Mouse (Mus musculus): ENCODE measurements at regions not wholly inside any gene's neighbourhood (a gene's known extent, or its start where the extent isn't known, plus 50 kb on each side); places are given as distances from the start of the nearest gene placed in this dataset.

GRCm38 (mm10) chr2:74199550-74199949 lies 288.4 kb upstream of the Atp5g3 start:
- DNase-seq (ENCODE audit: low spot score in 2 of 2), result no peak

DNA sequence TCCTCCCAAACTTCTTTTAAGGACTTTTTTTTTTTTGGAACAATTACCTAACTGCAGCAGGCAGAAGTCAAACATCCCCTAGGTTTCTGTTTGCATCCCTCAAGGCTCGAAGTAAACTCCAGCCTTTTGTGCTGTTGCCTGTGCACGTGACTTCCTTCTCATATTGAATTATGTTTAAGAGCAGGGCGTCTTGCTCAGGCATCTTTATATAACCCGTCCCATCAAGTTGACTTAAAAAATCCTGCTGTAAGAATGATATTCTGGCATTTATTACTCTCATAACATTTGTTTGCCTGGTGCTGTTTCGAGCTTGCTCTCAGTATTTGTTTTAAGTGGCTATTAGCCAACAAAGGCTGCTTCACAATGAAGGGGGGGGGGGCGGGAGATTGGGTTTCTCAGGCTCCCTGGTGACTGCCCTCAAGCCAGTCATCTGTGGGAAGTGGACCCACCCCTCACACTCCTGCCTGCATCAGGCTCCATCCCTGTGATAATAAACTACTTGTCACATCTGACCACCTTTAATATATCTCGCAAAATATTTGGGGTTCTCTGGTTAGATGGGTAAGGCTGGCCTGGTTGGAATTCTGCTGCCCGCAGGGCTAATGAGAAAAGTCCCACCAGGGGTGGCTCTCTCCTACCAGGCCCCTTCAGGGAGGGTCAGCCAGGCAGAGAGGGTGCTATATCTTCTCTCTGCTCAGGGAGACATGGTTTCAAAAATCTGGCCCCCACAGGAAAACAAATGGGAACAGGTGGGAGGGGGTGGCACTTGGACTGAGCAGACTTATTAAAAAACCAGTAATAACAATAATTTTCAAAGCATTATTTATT lies 277.1 kb upstream of the Atp5g3 start:
- no peak for DNase-seq (ENCODE audit: low spot score in 2 of 2)

GRCm38 (mm10) chr2:74178106-74178505 lies 267.0 kb upstream of the Atp5g3 start:
- no peak for DNase-seq (ENCODE audit: low spot score in 2 of 2)

DNA sequence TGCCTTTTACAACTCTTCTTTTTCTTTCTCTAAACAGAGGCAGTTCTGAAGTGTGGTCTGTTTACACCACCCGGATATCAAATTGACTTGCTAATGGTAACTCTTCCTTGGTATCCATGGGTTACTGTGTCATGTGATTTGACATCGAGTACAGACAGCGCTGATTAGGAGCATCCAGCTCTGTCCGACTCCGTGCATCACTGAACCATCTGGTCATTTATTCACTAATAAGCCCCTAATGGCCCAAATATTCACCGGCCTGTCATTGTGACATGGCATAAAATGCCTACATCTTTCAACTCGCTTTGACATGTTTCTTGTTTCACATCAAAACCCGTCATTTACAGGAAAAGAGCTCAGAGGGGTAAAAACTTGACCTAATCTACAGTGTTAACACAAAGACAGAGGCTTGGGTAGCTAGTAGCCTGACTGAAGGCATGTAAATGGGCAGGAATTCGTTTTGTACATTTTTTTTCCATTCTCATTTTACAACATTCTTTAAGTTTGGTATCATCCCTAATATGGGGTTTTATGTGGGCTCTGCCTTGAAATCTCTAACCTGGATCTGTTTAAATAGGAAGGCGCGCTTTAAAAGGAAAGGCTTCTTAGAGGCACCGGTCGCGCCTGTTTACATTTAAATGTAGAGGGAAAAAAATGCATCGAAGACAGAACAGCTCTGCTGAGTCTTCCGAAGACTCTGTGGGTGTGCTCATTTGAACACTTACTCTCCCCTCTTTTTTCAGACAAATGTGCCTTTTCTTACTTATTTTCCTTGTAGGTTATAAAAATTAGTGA lies 257.8 kb upstream of the Atp5g3 start:
- no peak for DNase-seq (ENCODE audit: low spot score in 2 of 2)

- DNase-seq (ENCODE audit: low spot score in 2 of 2), result no peak
Observed at GRCm38 (mm10) chr2:74168307-74168706, 257.2 kb upstream of the Atp5g3 start.

- DNase-seq (ENCODE audit: low spot score in 2 of 2), result no peak
Observed at GRCm38 (mm10) chr2:74154062-74154461, 242.9 kb upstream of the Atp5g3 start.

DNA sequence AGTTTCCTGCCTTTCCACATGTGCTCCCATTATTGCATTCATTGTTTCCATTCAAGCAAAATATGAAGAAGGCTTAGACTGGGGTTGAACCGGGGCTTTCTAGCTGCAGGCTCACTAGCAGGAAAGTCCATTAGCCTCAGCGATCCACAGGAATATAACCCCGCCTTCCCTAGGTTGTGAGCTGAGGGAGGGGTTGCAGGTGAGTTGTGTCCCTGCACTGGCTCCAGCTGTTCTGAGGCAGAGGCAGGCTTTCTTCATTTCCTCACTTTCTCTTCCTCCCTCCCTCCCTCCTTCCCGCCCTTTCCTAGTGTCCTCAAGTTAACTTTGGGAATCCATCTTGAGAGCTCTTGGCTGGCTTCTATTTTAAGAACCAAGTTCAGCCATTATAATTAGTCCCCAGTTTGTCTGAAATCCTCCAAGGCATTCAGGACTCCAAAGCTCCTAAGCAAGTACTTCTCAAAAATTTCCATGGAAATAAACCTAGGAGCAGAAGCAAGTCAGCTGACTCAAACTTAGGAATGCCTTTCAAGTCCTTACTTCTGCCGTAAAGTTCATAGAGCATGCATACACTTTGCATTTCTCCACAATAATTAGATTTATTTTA lies 242.2 kb upstream of the Atp5g3 start:
- no peak for DNase-seq (ENCODE audit: low spot score in 2 of 2)

GRCm38 (mm10) chr2:74152534-74153246 lies 241.6 kb upstream of the Atp5g3 start:
- no peak for DNase-seq (ENCODE audit: low spot score in 2 of 2)

GRCm38 (mm10) chr2:74147193-74147592 lies 236.1 kb upstream of the Atp5g3 start:
- DNase-seq (ENCODE audit: low spot score in 2 of 2), result no peak

DNA sequence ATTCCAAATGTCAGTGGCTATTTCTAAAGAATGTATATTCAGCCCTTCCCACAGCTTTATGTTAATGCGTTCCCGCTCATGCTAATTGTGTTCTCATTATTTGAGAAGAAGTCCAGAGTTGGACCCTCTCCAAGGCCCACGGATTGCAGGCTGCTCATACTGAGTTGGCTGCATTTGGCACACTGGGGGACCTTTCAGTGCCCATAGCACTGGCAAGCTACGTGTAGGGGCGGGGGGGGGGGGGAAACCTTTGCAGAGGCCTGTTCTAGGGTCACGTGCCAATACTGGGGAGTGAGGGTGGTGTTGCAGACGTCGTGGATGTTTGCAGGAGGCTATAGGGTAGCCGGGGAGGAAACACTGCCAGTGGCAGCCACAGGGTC lies 225.5 kb upstream of the Atp5g3 start:
- DNase-seq (ENCODE audit: low spot score in 2 of 2), result no peak

DNA sequence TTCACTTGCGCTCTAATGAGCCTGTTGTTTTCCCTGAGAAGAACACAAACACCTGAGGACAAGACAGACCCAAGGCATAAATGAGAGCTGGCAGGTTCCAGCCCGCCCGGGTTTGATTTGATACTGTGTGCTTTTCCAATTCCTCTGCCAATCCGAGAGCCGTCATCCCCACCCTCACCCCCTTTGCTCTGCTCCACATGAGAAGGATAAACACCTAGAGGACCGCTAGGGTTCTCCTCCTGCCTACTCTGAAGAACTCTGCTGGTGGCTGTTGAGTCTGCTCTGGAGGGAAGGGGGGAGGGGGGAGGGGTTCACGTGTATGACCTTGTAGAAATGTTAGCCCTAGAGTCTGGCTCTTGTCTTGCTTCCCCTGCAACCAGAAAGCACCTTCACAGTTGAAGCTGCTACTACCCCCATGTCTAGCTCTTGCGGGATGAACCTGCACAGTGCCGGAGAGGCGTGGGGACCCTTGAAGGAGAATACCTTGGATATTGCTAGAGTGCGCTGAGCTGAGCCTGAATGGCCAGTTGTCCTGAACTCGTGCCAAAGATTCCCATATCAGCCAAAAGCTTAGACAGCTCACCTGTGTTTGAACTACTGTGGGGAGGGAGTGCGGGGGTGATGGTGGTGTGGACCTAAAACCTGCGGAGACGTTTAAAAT lies 225.0 kb upstream of the Atp5g3 start:
- DNase-seq (ENCODE audit: low spot score in 2 of 2), result no peak

- DNase-seq (ENCODE audit: low spot score in 2 of 2), result no peak
Observed at GRCm38 (mm10) chr2:74130141-74130588, 219.0 kb upstream of the Atp5g3 start.

DNA sequence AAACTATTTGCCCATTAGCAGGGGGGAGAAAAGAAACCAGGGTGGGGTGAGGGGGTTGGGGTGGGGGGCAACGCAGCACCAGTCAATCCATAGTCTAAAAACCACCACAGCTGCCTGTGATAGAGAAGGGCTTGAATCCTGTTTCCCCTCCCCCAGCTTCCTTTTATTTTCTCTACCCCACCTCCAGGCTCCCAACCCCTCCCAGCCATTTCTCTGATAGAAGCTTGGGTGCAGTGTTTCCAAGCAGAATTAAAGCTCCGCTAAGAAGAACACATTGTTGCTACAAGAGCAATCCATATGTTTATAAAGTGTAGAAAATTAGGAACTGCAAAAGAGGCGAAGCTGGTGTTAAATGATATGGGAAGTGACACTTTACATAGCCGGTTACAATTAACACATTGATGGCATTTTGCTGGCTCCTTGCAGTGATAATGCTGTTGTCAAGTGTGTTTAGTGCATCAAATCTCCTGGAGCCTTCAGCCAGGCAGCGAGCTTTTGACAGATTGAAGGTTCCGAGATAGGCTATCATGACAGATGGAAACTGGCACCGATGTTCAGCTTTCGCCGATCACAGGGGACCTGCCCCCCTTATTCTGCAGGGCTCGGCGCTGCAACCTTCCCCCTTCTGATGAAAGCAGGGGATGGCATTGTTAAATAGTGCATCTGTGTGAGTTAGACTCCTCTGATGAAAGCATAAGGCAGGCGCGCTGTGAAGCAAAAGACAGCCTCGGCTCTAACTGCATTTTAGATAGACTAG lies 217.8 kb upstream of the Atp5g3 start:
- DNase-seq (ENCODE audit: low spot score in 2 of 2), result no peak

- no peak for DNase-seq (ENCODE audit: low spot score in 2 of 2)
Observed at GRCm38 (mm10) chr2:74127136-74127535, 216.0 kb upstream of the Atp5g3 start.

DNA sequence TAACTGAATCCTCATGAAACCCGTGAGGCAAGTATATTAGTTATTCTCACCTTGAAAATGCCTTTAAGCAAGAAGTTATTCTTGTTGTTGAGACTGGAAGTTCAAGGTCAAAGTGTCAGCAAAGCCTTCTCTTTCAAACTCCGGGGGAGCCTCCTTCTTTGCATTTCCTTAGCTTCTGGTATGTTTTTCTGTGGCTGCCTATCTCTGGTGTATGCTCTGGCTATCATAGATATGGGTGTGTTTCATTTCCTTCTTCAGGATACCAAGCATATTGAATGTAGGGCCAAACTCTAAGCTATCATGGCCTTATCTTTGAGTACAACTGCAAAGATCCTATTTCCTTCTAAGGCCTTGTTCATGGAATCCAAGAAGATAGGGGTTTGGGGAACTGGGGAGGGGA lies 213.1 kb upstream of the Atp5g3 start:
- no peak for DNase-seq (ENCODE audit: low spot score in 2 of 2)

GRCm38 (mm10) chr2:74123360-74124074 lies 212.4 kb upstream of the Atp5g3 start:
- DNase-seq (ENCODE audit: low spot score in 2 of 2), result no peak

- no peak for DNase-seq (ENCODE audit: low spot score in 2 of 2)
Observed at GRCm38 (mm10) chr2:74122937-74123336, 211.8 kb upstream of the Atp5g3 start.

DNA sequence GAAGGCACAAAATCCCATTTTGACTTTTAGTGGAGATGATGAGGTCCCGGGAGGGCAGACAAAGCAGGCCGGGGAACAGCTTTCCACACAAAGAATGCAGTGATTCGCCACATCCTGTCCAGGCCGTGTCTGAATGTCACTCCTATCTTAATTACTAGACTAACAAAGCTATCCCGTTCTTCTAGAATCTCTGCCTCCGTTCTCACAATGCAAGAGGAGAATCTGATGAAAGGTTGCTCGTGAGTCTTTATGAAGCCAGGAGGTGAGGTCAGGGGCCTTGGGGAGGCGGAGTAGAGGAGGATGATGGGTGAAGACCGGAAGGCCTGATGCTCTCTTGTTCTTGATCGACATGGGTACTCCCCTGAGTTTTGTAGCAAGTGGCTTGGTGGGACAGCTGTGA lies 208.9 kb upstream of the Atp5g3 start:
- no peak for DNase-seq (ENCODE audit: low spot score in 2 of 2)

DNA sequence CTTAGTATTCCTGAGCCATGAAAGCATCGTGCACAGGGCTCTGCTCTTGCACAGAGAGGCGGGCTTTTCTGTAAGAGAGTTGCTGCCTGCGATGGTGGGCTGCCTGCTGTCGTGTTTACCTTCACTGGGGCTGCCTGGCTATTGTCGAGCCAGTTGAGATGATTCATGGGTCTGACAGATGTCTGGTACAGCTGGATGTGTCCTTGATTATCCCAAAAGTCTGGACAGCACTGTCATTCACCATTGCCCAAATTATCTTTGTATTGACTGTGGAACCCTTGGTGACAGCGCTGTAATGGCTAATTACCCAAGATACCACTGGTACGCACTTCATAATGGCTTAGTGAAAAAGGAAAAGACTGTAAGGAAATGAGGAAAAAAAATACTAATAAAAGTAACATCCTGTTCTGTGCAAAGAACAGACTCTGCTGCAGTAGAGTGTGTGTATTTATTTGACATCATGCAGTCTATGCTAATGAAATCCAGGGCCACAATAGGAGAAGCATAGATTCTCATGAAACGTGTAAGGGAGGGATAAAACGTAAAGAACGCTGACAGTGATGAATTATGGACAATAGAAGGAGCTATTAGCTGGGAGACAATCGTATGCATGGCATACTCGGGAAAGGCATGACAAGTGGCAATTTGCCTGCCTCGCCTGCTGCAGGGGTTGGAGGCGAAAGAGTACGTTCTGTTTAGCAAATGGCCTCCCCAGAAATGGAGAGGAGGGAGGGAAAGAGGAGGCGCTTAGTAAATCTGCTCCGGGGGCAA lies 208.2 kb upstream of the Atp5g3 start:
- DNase-seq (ENCODE audit: low spot score in 2 of 2), result no peak
